Mouse (Mus musculus): ENCODE measurements around the gene Mccc2. TPM values are rescaled to one million over a fixed set of nuclear protein-coding genes. Genes with fewer than 3 reads are reported as not detected.

The Mccc2 gene
- 13.4 and 13.5 TPM in 2 replicates for polyA plus RNA-seq (2012; ENCODE audit: low replicate concordance)

GRCm38 (mm10) chr13:100014906-100015895, at the start of gene Mccc2:
Mccc2 (minus strand) TSS chr13:100015639.

DNA sequence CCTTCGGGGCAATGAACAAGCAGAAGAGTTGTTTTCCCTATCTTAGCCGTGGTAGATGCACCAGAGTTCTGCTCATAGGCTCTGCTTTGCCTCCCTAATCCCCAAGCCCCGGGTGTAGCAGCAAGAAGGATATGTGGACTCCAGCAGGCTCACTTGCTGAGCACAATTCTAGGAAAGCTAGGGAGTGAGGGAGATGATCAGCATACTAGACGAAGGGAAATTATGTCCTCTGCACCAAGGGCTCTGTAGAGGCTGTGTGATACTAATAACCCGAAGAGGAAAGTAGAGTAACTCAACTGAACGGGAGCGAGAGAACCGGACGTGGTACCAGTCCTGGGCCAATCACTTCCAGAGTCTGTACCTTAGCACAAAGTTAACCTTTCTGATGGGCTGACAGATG, 114.5 kb downstream of the Mccc2 start, which contains the start of gene Cartpt:
Gene Cartpt, minus strand, starts transcription at position 127 of the 400 bp plus-strand sequence.

Other genes with a start within 250 kb of the Mccc2 start
- not detected in 2 replicates for gene Cartpt, start 114.5 kb downstream of the Mccc2 start, polyA plus RNA-seq (2012; ENCODE audit: low replicate concordance)
- 6.6 and 12.9 TPM in 2 replicates for gene Bdp1, start 88.4 kb upstream of the Mccc2 start, polyA plus RNA-seq (2012; ENCODE audit: low replicate concordance)
- 5.0 and 11.4 TPM in 2 replicates for gene Serf1, start 92.4 kb upstream of the Mccc2 start, polyA plus RNA-seq (2012; ENCODE audit: low replicate concordance)
- 26.7 and 44.3 TPM in 2 replicates for gene Smn1, start 109.2 kb upstream of the Mccc2 start, polyA plus RNA-seq (2012; ENCODE audit: low replicate concordance)
- gene Naip2, start 186.5 kb upstream of the Mccc2 start, polyA plus RNA-seq (2012; ENCODE audit: low replicate concordance), result 0.91 and 1.3 TPM in 2 replicates
- 0.36 TPM in 2 replicates for gene Naip5, start 230.7 kb upstream of the Mccc2 start, polyA plus RNA-seq (2012; ENCODE audit: low replicate concordance)

Measured in hematopoietic multipotent progenitor cell, adult 10-12 weeks (in vitro differentiated cells).